Comparison of ENCODE assay signal across 8 mouse cellular contexts in genomic region chr7:16876608-16877007, GRCm38 (mm10). TPM values are rescaled to one million over a fixed set of nuclear protein-coding genes. Genes with fewer than 3 reads are reported as not detected.
DNase-seq lines count a peak whose midpoint lies in the region; ATAC-seq and TF ChIP-seq lines count a peak whose summit lies in the region.

No protein-coding gene starts in this region.

- no peak for ATAC-seq in forebrain, embryonic 13.5 days
- no peak for ATAC-seq in midbrain, postnatal 0 days (ENCODE audit: low FRiP score)

- H3K27ac ChIP-seq in forebrain, embryonic 13.5 days = no peak overlapping the region
- H3K27ac ChIP-seq in midbrain, postnatal 0 days (ENCODE audit: low read depth, low read length) = no peak overlapping the region

- peak overlapping the region; percentile 92 for H3K4me2 ChIP-seq in forebrain, embryonic 13.5 days
- peak overlapping the region; percentile 60 for H3K4me2 ChIP-seq in midbrain, postnatal 0 days (ENCODE audit: low read depth, low read length, poor library complexity, severe bottlenecking)

- H3K4me3 ChIP-seq in forebrain, embryonic 13.5 days = peak overlapping the region; percentile 73
- peak overlapping the region; percentile 85 for H3K4me3 ChIP-seq in midbrain, postnatal 0 days (ENCODE audit: low read depth, low read length)

- H3K4me1 ChIP-seq in forebrain, embryonic 13.5 days = peaks cover 36% of the 10 kb centered on the region
- peaks cover 4% of the 10 kb centered on the region; the same call in 1 of the 2 replicates for H3K4me1 ChIP-seq in midbrain, postnatal 0 days (ENCODE audit: insufficient read depth, low read length)

- no peak for TF ChIP-seq CTCF in midbrain, postnatal 0 days (IDR thresholded peaks at IDR 0.05)

- no peaks in the 10 kb centered on the region for H3K27me3 ChIP-seq in forebrain, embryonic 13.5 days
- H3K27me3 ChIP-seq in midbrain, postnatal 0 days (ENCODE audit: insufficient read depth, low read length) = no peaks in the 10 kb centered on the region

- peaks cover 10% of the 10 kb centered on the region for H3K36me3 ChIP-seq in forebrain, embryonic 13.5 days (ENCODE audit: poor library complexity, severe bottlenecking)
- H3K36me3 ChIP-seq in midbrain, postnatal 0 days (ENCODE audit: insufficient read depth, low read length) = 0 out of 2 replicates have a peak, but pooled peaks cover 3% of the 10 kb centered on the region

- no peaks in the 10 kb centered on the region for H3K9me3 ChIP-seq in forebrain, embryonic 13.5 days (replicated peaks)
- H3K9me3 ChIP-seq in midbrain, postnatal 0 days (ENCODE audit: low read length) = no peaks in the 10 kb centered on the region

- peak; percentile 49 for DNase-seq in cerebellum, adult 8-10 months
- no peak for DNase-seq in cerebellum, postnatal 36 days
- DNase-seq in ES-CJ7 (ENCODE audit: low read depth, low spot score) = peak; percentile 43
- DNase-seq in kidney, postnatal 10 days = peak; percentile 73
- no peak for DNase-seq in midbrain, postnatal 0 days (ENCODE audit: low spot score)
- DNase-seq in layer of hippocampus, adult 9-10 months (ENCODE audit: low spot score) = no peak
- no peak for DNase-seq in layer of hippocampus, adult 8-10 months (ENCODE audit: low spot score in 2 of 2)

- H3K9ac ChIP-seq in forebrain, embryonic 13.5 days = peak overlapping the region; percentile 87
- H3K9ac ChIP-seq in midbrain, postnatal 0 days (replicated peaks; ENCODE audit: low read length, poor library complexity, severe bottlenecking) = peak overlapping the region; percentile 95

- WGBS in forebrain, embryonic 13.5 days = 1% methylated on average over 11 of the region's 13 CpGs
- WGBS in midbrain, postnatal 0 days = 7% methylated on average over 12 of the region's 13 CpGs

RNA-seq across cellular contexts. Expression of gene Dact3, which starts 1.5 kb away (rescaled TPM):
- polyA plus RNA-seq in forebrain, embryonic 13.5 days (2015; fragmentation: Nextera tagmentation; extraction: Ambion mirVana) = 2.0 and 2.3 TPM in 2 replicates
- total RNA-seq in midbrain, postnatal 0 days (2014; rRNA removed) = 86.0 and 107 TPM in 2 replicates
- polyA plus RNA-seq in midbrain, postnatal 0 days (2015; fragmentation: Nextera tagmentation; extraction: Ambion mirVana) = 7.5 and 7.7 TPM in 2 replicates
- 100 to 1,000 TPM; 142 to 151 (median 149) TPM for total RNA-seq in layer of hippocampus, adult 8-10 months (2022)

RNA-seq across cellular contexts. Expression of gene Gng8, which starts 15.0 kb away (rescaled TPM):
- 9.2 and 18.2 TPM in 2 replicates for polyA plus RNA-seq in forebrain, embryonic 13.5 days (2015; fragmentation: Nextera tagmentation; extraction: Ambion mirVana)
- 1.9 and 5.2 TPM in 2 replicates for total RNA-seq in midbrain, postnatal 0 days (2014; rRNA removed)
- 12.3 and 15.9 TPM in 2 replicates for polyA plus RNA-seq in midbrain, postnatal 0 days (2015; fragmentation: Nextera tagmentation; extraction: Ambion mirVana)
- 1 to 10 TPM; 1.3 to 3.4 (median 2.5) TPM for total RNA-seq in layer of hippocampus, adult 8-10 months (2022)

RNA-seq across cellular contexts. Expression of gene Ptgir, which starts 29.7 kb away (rescaled TPM):
- 0.14 and 0.37 TPM in 2 replicates for polyA plus RNA-seq in forebrain, embryonic 13.5 days (2015; fragmentation: Nextera tagmentation; extraction: Ambion mirVana)
- 0.11 and 0.14 TPM in 2 replicates for total RNA-seq in midbrain, postnatal 0 days (2014; rRNA removed)
- 0.11 TPM in 1 of 2 replicates, not detected in the other for polyA plus RNA-seq in midbrain, postnatal 0 days (2015; fragmentation: Nextera tagmentation; extraction: Ambion mirVana)
- total RNA-seq in layer of hippocampus, adult 8-10 months (2022) = not detected

RNA-seq across cellular contexts. Expression of gene Prkd2, which starts 33.9 kb away (rescaled TPM):
- polyA plus RNA-seq in forebrain, embryonic 13.5 days (2015; fragmentation: Nextera tagmentation; extraction: Ambion mirVana) = 7.7 and 8.3 TPM in 2 replicates
- 3.2 and 4.9 TPM in 2 replicates for total RNA-seq in midbrain, postnatal 0 days (2014; rRNA removed)
- polyA plus RNA-seq in midbrain, postnatal 0 days (2015; fragmentation: Nextera tagmentation; extraction: Ambion mirVana) = 3.9 TPM in 2 replicates
- 1 to 10 TPM; 5.6 to 7.8 (median 6.6) TPM for total RNA-seq in layer of hippocampus, adult 8-10 months (2022)

RNA-seq across cellular contexts. Expression of gene Calm3, which starts 47.3 kb away (rescaled TPM):
- 271 and 296 TPM in 2 replicates for polyA plus RNA-seq in forebrain, embryonic 13.5 days (2015; fragmentation: Nextera tagmentation; extraction: Ambion mirVana)
- 1,835 and 1,985 TPM in 2 replicates for total RNA-seq in midbrain, postnatal 0 days (2014; rRNA removed)
- 467 and 471 TPM in 2 replicates for polyA plus RNA-seq in midbrain, postnatal 0 days (2015; fragmentation: Nextera tagmentation; extraction: Ambion mirVana)
- 1,000 to 10,000 TPM; 1,722 to 2,104 (median 1,900) TPM for total RNA-seq in layer of hippocampus, adult 8-10 months (2022)

Comparison
In these comparisons a context has a peak if more than half of its experiments do, and no peak if none do; other contexts are left out.
1. DNase-seq: peak in cerebellum, adult 8-10 months (single experiment), ES-CJ7 (single experiment) and kidney, postnatal 10 days (single experiment); none in cerebellum, postnatal 36 days (0 of 2), midbrain, postnatal 0 days (single experiment), layer of hippocampus, adult 9-10 months (single experiment) and layer of hippocampus, adult 8-10 months (0 of 2).